Mouse (Mus musculus) C2C12 (cell line): ENCODE results near the gene Frmd8. TPM values are rescaled to one million over a fixed set of nuclear protein-coding genes. Genes with fewer than 3 reads are reported as not detected.

Experiments
- H3K27me3 ChIP-seq: one replicate; pipeline ENCODE4 v1.6.1; 2011; ENCODE audit not compliant: control insufficient read depth, insufficient read depth, insufficient read length
- H3K36me3 ChIP-seq: one replicate; pipeline ENCODE4 v1.6.1; 2011; ENCODE audit not compliant: control insufficient read depth, insufficient read depth
- H3K4me3 ChIP-seq: one replicate; pipeline ENCODE4 v1.5.1; 2011; ENCODE audit warnings: mild to moderate bottlenecking, control low read depth; ENCODE audit not compliant: poor library complexity, insufficient read depth, severe bottlenecking
- H3K79me2 ChIP-seq: one replicate; pipeline ENCODE4 v1.6.1; 2011; ENCODE audit not compliant: control insufficient read depth, insufficient read depth
- H3K79me3 ChIP-seq: one replicate; pipeline ENCODE4 v1.6.1; 2011; ENCODE audit warnings: low read depth, control low read depth
- H3ac ChIP-seq: one replicate; pipeline ENCODE3; 2011; ENCODE audit warnings: low read depth; ENCODE audit not compliant: control insufficient read depth, insufficient read length
- CEBPB ChIP-seq: IDR thresholded peaks from one replicate; pipeline ENCODE4 v1.6.1; 2011; ENCODE audit warnings: low read depth, mild to moderate bottlenecking, control low read depth, moderate library complexity
- CTCF ChIP-seq: IDR thresholded peaks from one replicate; pipeline ENCODE4 v1.5.1; 2011; ENCODE audit not compliant: control insufficient read depth, insufficient read depth, insufficient read length
- FOSL1 ChIP-seq: IDR thresholded peaks from one replicate; pipeline ENCODE4 v1.8.0; 2011; ENCODE audit warnings: mild to moderate bottlenecking, low read length; ENCODE audit not compliant: poor library complexity, insufficient read depth, severe bottlenecking
- MAX ChIP-seq: IDR thresholded peaks from one replicate; pipeline ENCODE4 v1.6.1; 2011; ENCODE audit warnings: mild to moderate bottlenecking, control low read depth
- MYOD1 ChIP-seq: IDR thresholded peaks from one replicate; pipeline ENCODE4 v1.6.1; 2011; ENCODE audit warnings: low read depth; ENCODE audit not compliant: control insufficient read depth, insufficient read length
- MYOG ChIP-seq: IDR thresholded peaks from one replicate; pipeline ENCODE4 v1.6.1; 2011; ENCODE audit not compliant: control insufficient read depth, insufficient read length; ENCODE audit errors: extremely low read depth
- USF1 ChIP-seq: IDR thresholded peaks from one replicate; pipeline ENCODE4 v1.6.1; 2011; ENCODE audit warnings: low read depth, mild to moderate bottlenecking, control low read depth, moderate library complexity
- polyA plus RNA-seq: library from polyadenylated mRNA; unstranded; fragments of >200 nt; fragmentation: generic; extraction: Trizol; gene quantifications from one replicate; pipeline ENCODE4 v1.2.1, GENCODE M21; 2012; ENCODE audit warnings: missing spikeins

Frmd8 gene
- polyA plus RNA-seq, 1 experiment = 44.1 TPM

DNA sequence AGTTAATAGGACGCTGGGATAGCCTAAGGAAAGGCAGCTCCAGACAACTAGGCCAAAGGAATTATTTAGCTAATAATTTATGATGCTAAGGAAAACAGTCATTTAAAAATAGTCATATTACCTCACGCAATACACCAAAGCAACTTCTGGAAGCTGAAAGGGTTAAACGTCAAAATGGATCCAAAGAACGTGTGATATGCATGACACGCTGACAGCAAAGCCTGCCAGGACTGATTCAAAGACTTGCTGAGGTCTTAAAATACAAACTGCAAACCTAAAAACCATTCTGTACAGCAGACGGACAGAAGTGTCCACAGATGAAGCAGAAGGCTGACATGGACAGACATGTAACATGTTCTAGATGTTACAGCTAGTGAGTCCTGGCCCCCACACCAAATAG is 42.7 kb downstream of the Frmd8 start:
- peaks cover 97% of the 10 kb centered on the region for H3K79me2 ChIP-seq
- H3K4me3 ChIP-seq = no peak overlapping the region
- no peak for TF ChIP-seq CTCF
- no peak for TF ChIP-seq MYOG

DNA sequence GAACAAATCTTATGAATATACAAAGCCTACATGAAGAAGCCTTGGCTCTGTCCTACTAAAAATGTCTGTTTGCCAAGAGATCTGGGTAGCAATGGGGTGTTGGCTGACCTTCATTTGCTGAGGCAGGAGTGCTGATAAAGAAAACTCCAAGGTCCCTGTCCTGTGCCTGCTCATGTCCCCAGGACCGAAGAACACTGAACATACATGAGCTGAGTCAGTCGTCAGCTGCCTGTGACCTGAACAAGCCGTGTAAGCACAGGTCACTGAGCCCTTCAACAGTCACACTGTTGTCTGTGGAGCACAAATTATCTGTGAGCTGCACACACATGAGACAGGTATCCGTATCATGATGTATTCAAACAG is 43.1 kb downstream of the Frmd8 start:
- Histone ChIP-seq H3ac (no peak overlapping the region), H3K79me2 (peaks cover 97% of the 10 kb centered on the region), H3K79me3 (peaks cover 39% of the 10 kb centered on the region), H3K36me3 (peaks cover 47% of the 10 kb centered on the region), H3K27me3 (no peaks in the 10 kb centered on the region), H3K4me3 (no peak overlapping the region)
- TF ChIP-seq CTCF (no peak), MYOG (no peak), CEBPB (no peak), USF1 (no peak), FOSL1 (no peak), MAX (no peak), MYOD1 (no peak)

More for the DNA sequence above, 42.7 kb downstream of the Frmd8 start:
- no peaks in the 10 kb centered on the region for H3K27me3 ChIP-seq
- peaks cover 43% of the 10 kb centered on the region for H3K36me3 ChIP-seq
- H3K79me3 ChIP-seq = peaks cover 41% of the 10 kb centered on the region
- no peak overlapping the region for H3ac ChIP-seq

DNA sequence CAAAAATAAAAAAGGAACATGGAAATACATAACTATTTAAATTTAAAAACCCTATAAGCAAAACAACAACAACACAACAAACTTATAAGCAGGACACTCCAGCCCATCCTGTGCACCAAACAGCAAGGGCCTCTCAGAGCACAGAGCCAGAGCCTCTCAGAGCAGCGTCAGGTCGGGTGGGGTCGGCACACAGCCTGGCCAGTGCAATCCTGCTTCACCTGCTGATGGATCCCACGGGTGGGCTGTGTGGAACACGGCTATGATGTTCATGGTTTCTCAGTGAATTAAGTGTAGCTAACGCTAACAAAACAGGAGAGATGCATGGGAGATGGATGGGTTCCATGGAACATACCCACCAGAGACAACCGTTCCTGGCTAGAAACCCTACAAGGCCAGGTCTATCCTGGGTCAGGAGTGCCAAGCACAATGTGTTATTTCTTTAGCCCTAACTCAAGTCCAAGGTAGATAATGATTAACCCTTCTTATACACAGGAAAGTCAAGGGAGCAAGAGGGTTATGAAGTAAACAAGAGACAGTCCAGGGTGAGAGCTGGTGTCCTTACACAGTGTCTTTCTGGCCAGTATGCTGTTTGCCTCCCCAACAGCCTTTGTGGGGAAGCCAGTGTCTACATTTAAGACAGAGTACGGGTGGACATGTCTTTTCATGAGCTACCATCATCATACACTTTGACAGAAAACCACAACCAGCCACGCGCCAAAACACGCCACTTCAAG is 43.7 kb downstream of the Frmd8 start:
- peaks cover 52% of the 10 kb centered on the region for H3K36me3 ChIP-seq
- no peaks in the 10 kb centered on the region for H3K27me3 ChIP-seq
- no peak for TF ChIP-seq CTCF
- TF ChIP-seq MYOD1 = no peak
- TF ChIP-seq MYOG = no peak
- no peak for TF ChIP-seq CEBPB
- TF ChIP-seq MAX = no peak
- no peak for TF ChIP-seq USF1
- TF ChIP-seq FOSL1 = no peak
- peaks cover 35% of the 10 kb centered on the region for H3K79me3 ChIP-seq
- H3K79me2 ChIP-seq = peaks cover 97% of the 10 kb centered on the region
- no peak overlapping the region for H3K4me3 ChIP-seq
- no peak overlapping the region for H3ac ChIP-seq

DNA sequence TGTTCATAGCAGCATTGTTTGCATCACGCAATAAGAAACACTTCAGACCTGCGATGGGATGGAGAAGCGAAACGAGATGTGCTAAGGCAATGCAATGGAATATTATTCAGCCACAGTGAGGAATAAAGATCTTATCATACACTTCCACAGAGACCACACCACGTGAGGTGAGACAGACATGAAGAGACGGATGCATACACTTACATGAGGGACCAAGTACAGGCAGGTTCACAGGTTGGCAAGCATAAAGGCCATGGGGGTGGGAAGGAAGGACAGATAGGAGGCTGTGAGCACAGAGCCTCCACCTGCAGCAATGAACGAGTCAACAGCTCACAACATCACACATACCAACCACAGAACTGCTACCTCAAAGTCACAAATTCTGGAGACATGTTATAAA is 44.3 kb downstream of the Frmd8 start:
- TF ChIP-seq FOSL1 (no peak), MYOD1 (no peak), CTCF (no peak), CEBPB (no peak), MYOG (no peak), MAX (no peak), USF1 (no peak)
- H3K4me3 ChIP-seq = no peak overlapping the region
- H3K27me3 ChIP-seq = no peaks in the 10 kb centered on the region
- H3K79me2 ChIP-seq = peaks cover 97% of the 10 kb centered on the region
- H3K36me3 ChIP-seq = peaks cover 58% of the 10 kb centered on the region
- peaks cover 36% of the 10 kb centered on the region for H3K79me3 ChIP-seq
- no peak overlapping the region for H3ac ChIP-seq

DNA sequence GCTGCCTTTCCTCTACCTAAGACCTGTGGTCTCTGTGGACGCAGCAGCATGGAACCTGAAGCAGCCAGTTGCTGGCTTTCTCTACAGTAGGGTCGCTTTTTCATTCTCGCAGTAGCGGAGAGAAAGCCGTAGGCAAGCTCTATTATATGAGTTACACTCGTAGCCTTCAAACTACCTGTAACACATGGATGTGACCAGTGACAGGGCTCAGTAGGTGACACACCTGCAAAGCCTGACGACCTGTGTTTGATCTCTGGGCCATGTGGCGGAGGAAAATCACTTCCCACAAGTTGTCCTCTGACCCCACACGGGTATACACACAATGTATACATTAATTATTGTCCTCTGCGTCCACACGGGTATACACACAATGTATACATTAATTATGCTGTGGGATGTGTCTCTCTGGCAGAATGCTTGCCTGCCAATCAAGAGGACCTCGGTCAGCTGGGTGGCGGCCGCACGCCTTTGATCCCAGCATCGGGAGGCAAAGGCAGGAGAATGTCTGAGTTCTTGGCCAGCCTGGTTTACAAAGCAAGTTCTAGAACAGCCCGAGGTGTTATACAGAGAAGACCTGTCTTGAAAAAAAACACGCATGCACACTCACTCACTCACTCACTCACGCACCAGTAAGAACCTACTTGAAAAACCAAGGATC is 45.0 kb downstream of the Frmd8 start:
- TF ChIP-seq FOSL1 (no peak), CEBPB (no peak), MYOD1 (no peak), MAX (no peak), MYOG (no peak), CTCF (no peak), USF1 (no peak)
- H3K36me3 ChIP-seq = peaks cover 65% of the 10 kb centered on the region
- no peak overlapping the region for H3K4me3 ChIP-seq
- H3K79me3 ChIP-seq = peaks cover 31% of the 10 kb centered on the region
- H3K79me2 ChIP-seq = peaks cover 95% of the 10 kb centered on the region
- H3K27me3 ChIP-seq = no peaks in the 10 kb centered on the region
- no peak overlapping the region for H3ac ChIP-seq
